Mouse (Mus musculus) 416B (cell line): ENCODE measurements around the gene Frmd4b.

Experiments
- DNase-seq: peaks from one replicate; pipeline ENCODE4 v3.0.0; 2011; ENCODE audit warnings: low read depth

Frmd4b gene

GRCm38 (mm10) chr6:97617266-97617743, at the start of gene Frmd4b:
Frmd4b (minus strand) TSS chr6:97617541.
- DNase-seq, result no peak

- no peak for DNase-seq
Observed at GRCm38 (mm10) chr6:97666417-97666816, 49.1 kb upstream of the Frmd4b start.

GRCm38 (mm10) chr6:97658921-97659320, 41.6 kb upstream of the Frmd4b start:
- no peak for DNase-seq

GRCm38 (mm10) chr6:97655986-97656385, 38.6 kb upstream of the Frmd4b start:
- no peak for DNase-seq

GRCm38 (mm10) chr6:97647501-97647900, 30.2 kb upstream of the Frmd4b start:
- no peak for DNase-seq

- DNase-seq, result no peak
Observed at GRCm38 (mm10) chr6:97623330-97623729, 6.0 kb upstream of the Frmd4b start.

- no peak for DNase-seq
Observed at GRCm38 (mm10) chr6:97622236-97622635, 4.9 kb upstream of the Frmd4b start.

- no peak for DNase-seq
Observed at GRCm38 (mm10) chr6:97617774-97618173, 433 bp upstream of the Frmd4b start.

- DNase-seq, result no peak
Observed at GRCm38 (mm10) chr6:97616658-97617265, 579 bp downstream of the Frmd4b start.

GRCm38 (mm10) chr6:97615901-97616461, 1.4 kb downstream of the Frmd4b start:
- no peak for DNase-seq

- DNase-seq, result no peak
Observed at GRCm38 (mm10) chr6:97614179-97614578, 3.2 kb downstream of the Frmd4b start.

- no peak for DNase-seq
Observed at GRCm38 (mm10) chr6:97612861-97613260, 4.5 kb downstream of the Frmd4b start.

- no peak for DNase-seq
Observed at GRCm38 (mm10) chr6:97610051-97610450, 7.3 kb downstream of the Frmd4b start.

GRCm38 (mm10) chr6:97607646-97608045, 9.7 kb downstream of the Frmd4b start:
- no peak for DNase-seq

- no peak for DNase-seq
Observed at GRCm38 (mm10) chr6:97595218-97595617, 22.1 kb downstream of the Frmd4b start.

GRCm38 (mm10) chr6:97594589-97594988, 22.8 kb downstream of the Frmd4b start:
- no peak for DNase-seq

GRCm38 (mm10) chr6:97590230-97590629, 27.1 kb downstream of the Frmd4b start:
- DNase-seq, result no peak

GRCm38 (mm10) chr6:97589581-97589980, 27.8 kb downstream of the Frmd4b start:
- DNase-seq, result no peak

- DNase-seq, result no peak
Observed at GRCm38 (mm10) chr6:97589031-97589430, 28.3 kb downstream of the Frmd4b start.

- no peak for DNase-seq
Observed at GRCm38 (mm10) chr6:97586606-97587005, 30.7 kb downstream of the Frmd4b start.

GRCm38 (mm10) chr6:97586024-97586423, 31.3 kb downstream of the Frmd4b start:
- no peak for DNase-seq

- no peak for DNase-seq
Observed at GRCm38 (mm10) chr6:97582748-97583147, 34.6 kb downstream of the Frmd4b start.

- no peak for DNase-seq
Observed at GRCm38 (mm10) chr6:97581941-97582340, 35.4 kb downstream of the Frmd4b start.

GRCm38 (mm10) chr6:97580479-97581030, 36.8 kb downstream of the Frmd4b start:
- DNase-seq, result no peak
